Mouse (Mus musculus) testis, adult 2 months (tissue): ENCODE measurements at regions not wholly inside any gene's neighbourhood (a gene's known extent, or its start where the extent isn't known, plus 50 kb on each side); places are given as distances from the start of the nearest gene placed in this dataset.

Experiments
- H3K27ac ChIP-seq: fragments of 200-500 bp; 2 replicates; pipeline ENCODE4 v1.5.1; 2012; ENCODE audit warnings: low read depth, low read length; ENCODE audit not compliant: control insufficient read depth, insufficient read depth
- H3K27me3 ChIP-seq: fragments of 200-500 bp; 2 replicates; pipeline ENCODE4 v1.6.1; 2012; ENCODE audit warnings: mild to moderate bottlenecking, low read length, moderate library complexity; ENCODE audit not compliant: control insufficient read depth, insufficient read depth
- H3K36me3 ChIP-seq: fragments of 200-500 bp; 2 replicates; pipeline ENCODE4 v1.6.1; 2012; ENCODE audit warnings: mild to moderate bottlenecking, low read length; ENCODE audit not compliant: control insufficient read depth, insufficient read depth
- H3K4me1 ChIP-seq: fragments of 200-500 bp; 2 replicates; pipeline ENCODE4 v1.6.1; 2012; ENCODE audit warnings: low read length; ENCODE audit not compliant: control insufficient read depth, insufficient read depth
- H3K4me3 ChIP-seq: fragments of 200-500 bp; 2 replicates; pipeline ENCODE4 v1.5.1; 2012; ENCODE audit warnings: low read depth, mild to moderate bottlenecking, low read length, moderate library complexity, mixed read lengths; ENCODE audit not compliant: control insufficient read depth
- CTCF ChIP-seq: fragments of 200-500 bp; IDR thresholded peaks from 2 replicates; pipeline ENCODE4 v1.5.1; 2012; ENCODE audit warnings: low read depth, mild to moderate bottlenecking, inconsistent platforms, low read length, moderate library complexity; ENCODE audit not compliant: control insufficient read depth, insufficient read depth, insufficient replicate concordance
- POLR2A ChIP-seq: fragments of 200-500 bp; IDR thresholded peaks from 2 replicates; pipeline ENCODE4 v1.6.1; 2012; ENCODE audit warnings: low read depth, mild to moderate bottlenecking, inconsistent platforms, low read length, moderate library complexity; ENCODE audit not compliant: control insufficient read depth

DNA sequence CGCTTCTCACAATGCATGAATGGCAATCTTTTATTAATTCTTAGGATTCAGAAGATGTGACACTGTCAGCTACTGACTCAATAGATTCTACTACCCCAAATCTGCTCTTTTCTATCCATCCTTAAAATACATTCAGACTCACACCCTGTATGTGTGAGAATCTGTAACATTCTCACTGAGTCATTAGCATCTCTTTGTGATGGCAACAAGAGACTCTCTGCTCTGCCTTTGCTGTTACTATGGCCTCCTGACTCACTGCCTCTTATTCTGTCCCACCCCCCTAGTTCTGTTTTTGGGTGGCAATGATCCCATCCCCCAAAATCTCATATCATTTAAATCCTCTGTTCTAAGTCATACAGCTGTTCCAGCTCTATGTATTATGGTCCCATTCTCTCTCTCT is 159.5 kb upstream of the C030005K15Rik start:
- H3K27me3 ChIP-seq, result no peaks in the 10 kb centered on the region
- TF ChIP-seq CTCF, result no peak
- no peak for TF ChIP-seq POLR2A
- no peak overlapping the region for H3K4me3 ChIP-seq

DNA sequence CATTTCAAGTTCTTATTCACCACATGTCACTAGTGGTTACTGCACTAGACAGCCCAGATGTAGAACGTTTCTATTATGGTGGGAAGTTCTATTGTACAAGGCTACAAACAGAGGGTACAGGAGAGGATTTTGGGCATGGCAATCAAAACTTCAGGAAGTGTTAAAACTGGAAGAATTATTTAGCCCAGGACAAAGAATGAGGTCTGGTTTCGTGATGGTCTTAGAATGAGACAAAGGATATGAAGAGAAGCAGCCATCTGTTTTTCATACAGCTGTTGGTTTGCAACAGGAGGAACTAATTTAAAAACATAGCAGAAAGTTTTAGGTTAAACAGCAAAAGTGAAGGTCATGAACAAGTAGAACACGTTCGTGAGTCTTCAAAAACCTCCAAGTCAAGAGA is 179.2 kb upstream of the C030005K15Rik start:
- no peak overlapping the region for H3K4me3 ChIP-seq
- no peak overlapping the region for H3K27ac ChIP-seq
- H3K4me1 ChIP-seq, result no peaks in the 10 kb centered on the region
- no peak for TF ChIP-seq CTCF
- TF ChIP-seq POLR2A, result no peak
- no peaks in the 10 kb centered on the region for H3K27me3 ChIP-seq
- no peaks in the 10 kb centered on the region for H3K36me3 ChIP-seq

More for the DNA sequence above, 159.5 kb upstream of the C030005K15Rik start:
- H3K27ac ChIP-seq, result no peak overlapping the region
- no peaks in the 10 kb centered on the region for H3K4me1 ChIP-seq
- H3K36me3 ChIP-seq, result no peaks in the 10 kb centered on the region

- Histone ChIP-seq H3K4me3 (no peak overlapping the region), H3K36me3 (no peaks in the 10 kb centered on the region), H3K27ac (no peak overlapping the region), H3K4me1 (no peaks in the 10 kb centered on the region), H3K27me3 (no peaks in the 10 kb centered on the region)
- TF ChIP-seq CTCF, result no peak
These were observed 199.0 kb upstream of the C030005K15Rik start for GRCm38 (mm10) chr10:97925568-97925967.

DNA sequence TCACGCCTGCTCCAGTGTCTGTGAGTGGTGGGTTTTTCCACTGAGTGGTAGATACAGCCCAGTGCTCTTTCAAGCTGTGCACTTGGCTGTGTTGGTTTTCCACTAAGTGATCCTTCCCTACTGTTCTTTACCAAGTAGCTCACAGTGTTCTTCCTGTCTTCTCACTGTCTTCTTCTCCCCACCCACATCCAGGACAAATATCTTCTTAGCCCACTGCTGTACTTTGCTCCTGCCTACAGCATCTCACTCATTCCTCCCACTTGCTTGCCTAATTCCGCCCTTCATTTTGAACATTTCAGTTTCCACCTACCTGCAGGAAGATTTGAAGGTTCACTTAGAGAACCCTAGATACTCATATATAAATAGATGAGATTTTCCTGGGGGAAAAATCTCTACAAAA is 213.8 kb upstream of the C030005K15Rik start:
- Histone ChIP-seq H3K4me1 (no peaks in the 10 kb centered on the region), H3K27ac (no peak overlapping the region), H3K27me3 (no peaks in the 10 kb centered on the region), H3K36me3 (no peaks in the 10 kb centered on the region), H3K4me3 (no peak overlapping the region)
- no peak for TF ChIP-seq CTCF
- no peak for TF ChIP-seq POLR2A

- H3K4me3 ChIP-seq, result no peak overlapping the region
- no peak overlapping the region for H3K27ac ChIP-seq
- no peaks in the 10 kb centered on the region for H3K4me1 ChIP-seq
- H3K36me3 ChIP-seq, result no peaks in the 10 kb centered on the region
- no peaks in the 10 kb centered on the region for H3K27me3 ChIP-seq
- no peak for TF ChIP-seq CTCF
- TF ChIP-seq POLR2A, result no peak
These were observed 239.3 kb upstream of the C030005K15Rik start for GRCm38 (mm10) chr10:97965881-97966280.

- Histone ChIP-seq H3K4me1 (no peaks in the 10 kb centered on the region), H3K27ac (no peak overlapping the region), H3K36me3 (no peaks in the 10 kb centered on the region), H3K4me3 (no peak overlapping the region), H3K27me3 (no peaks in the 10 kb centered on the region)
- TF ChIP-seq POLR2A, result no peak
- no peak for TF ChIP-seq CTCF
These were observed 240.4 kb upstream of the C030005K15Rik start for GRCm38 (mm10) chr10:97966931-97967330.

DNA sequence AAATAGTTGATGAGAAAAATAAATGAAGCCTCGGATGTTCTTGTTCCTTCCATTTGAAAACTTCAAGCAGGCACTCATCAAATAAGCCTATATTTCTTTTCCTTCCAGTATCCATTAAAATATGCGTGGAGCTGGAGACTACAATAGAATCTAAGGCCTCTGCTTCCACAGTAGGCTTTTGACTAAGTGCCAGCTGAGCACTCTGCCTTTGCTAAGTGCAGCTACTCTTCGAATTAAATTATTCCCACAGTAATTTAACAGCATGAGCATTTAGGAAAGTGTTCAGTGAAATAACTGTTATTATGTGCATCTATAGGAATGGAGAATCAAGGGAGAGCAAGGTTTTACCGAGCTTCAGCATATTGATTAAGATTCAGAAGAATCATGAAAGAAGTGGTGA is 280.5 kb upstream of the C030005K15Rik start:
- H3K36me3 ChIP-seq, result no peaks in the 10 kb centered on the region
- no peaks in the 10 kb centered on the region for H3K27me3 ChIP-seq
- TF ChIP-seq CTCF (no peak), POLR2A (no peak)
- no peak overlapping the region for H3K4me3 ChIP-seq
- H3K4me1 ChIP-seq, result no peaks in the 10 kb centered on the region
- H3K27ac ChIP-seq, result no peak overlapping the region

- H3K27ac ChIP-seq, result no peak overlapping the region
- no peaks in the 10 kb centered on the region for H3K27me3 ChIP-seq
- no peaks in the 10 kb centered on the region for H3K4me1 ChIP-seq
- H3K4me3 ChIP-seq, result no peak overlapping the region
- no peaks in the 10 kb centered on the region for H3K36me3 ChIP-seq
- TF ChIP-seq CTCF (no peak), POLR2A (no peak)
These were observed 281.8 kb upstream of the C030005K15Rik start for GRCm38 (mm10) chr10:98008355-98008754.
